Mouse (Mus musculus) hindbrain, embryonic 11.5 days (tissue): ENCODE measurements around the gene Klrb1c. TPM values are rescaled to one million over a fixed set of nuclear protein-coding genes. Genes with fewer than 3 reads are reported as not detected.
A peak's percentile ranks its signal among the peaks of the same experiment; 100 is the strongest.

Source experiments
- ATAC-seq: fragments of 200-750 bp; cut with Nextera tagmentation; 2 replicates; pipeline ENCODE4 v1.8.0; 2017; ENCODE audit warnings: mild to moderate bottlenecking, moderate TSS enrichment, moderate library complexity; ENCODE audit not compliant: low FRiP score
- DNase-seq: peaks from one replicate; pipeline ENCODE4 v3.0.0-alpha.2; 2015; ENCODE audit warnings: low spot score
- H3K27ac ChIP-seq: fragments of 300-500 bp; sonication (generic); 2 replicates; pipeline ENCODE4 v1.5.1; 2014; ENCODE audit warnings: mild to moderate bottlenecking, low read depth, low read length
- H3K27me3 ChIP-seq: fragments of 300-500 bp; sonication (generic); 2 replicates; pipeline ENCODE4 v1.6.1; 2014; ENCODE audit warnings: mild to moderate bottlenecking, low read length, moderate library complexity, mixed read lengths; ENCODE audit not compliant: control insufficient read depth, insufficient read depth
- H3K36me3 ChIP-seq: fragments of 300-500 bp; sonication (generic); 2 replicates; pipeline ENCODE4 v1.6.1; 2014; ENCODE audit warnings: mild to moderate bottlenecking, low read length, moderate library complexity, mixed read lengths; ENCODE audit not compliant: control insufficient read depth, insufficient read depth
- H3K4me1 ChIP-seq: fragments of 300-500 bp; sonication (generic); replicated peaks from 2 replicates; pipeline ENCODE4 v1.6.1; 2014; ENCODE audit warnings: low read length, mixed read lengths; ENCODE audit not compliant: control insufficient read depth, insufficient read depth
- H3K4me2 ChIP-seq: fragments of 300-500 bp; sonication (generic); replicated peaks from 2 replicates; pipeline ENCODE4 v1.6.1; 2014; ENCODE audit warnings: mild to moderate bottlenecking, low read depth, low read length
- H3K4me3 ChIP-seq: fragments of 300-500 bp; sonication (generic); 2 replicates; pipeline ENCODE4 v1.5.1; 2014; ENCODE audit warnings: low read depth, low read length
- H3K9ac ChIP-seq: fragments of 300-500 bp; sonication (generic); 2 replicates; pipeline ENCODE4 v1.6.1; 2014; ENCODE audit warnings: low read depth, low read length
- H3K9me3 ChIP-seq: fragments of 300-500 bp; sonication (generic); 2 replicates; pipeline ENCODE4 v1.6.1; 2016; ENCODE audit warnings: low read length; ENCODE audit not compliant: control insufficient read depth
- WGBS: fragments of 180-500 bp; shearing (Covaris S2); extraction: QIAGEN DNeasy Blood & Tissue Kit; methylation state at CpG from one replicate; pipeline ENCODE4 v1.1.7; 2014; 5-methylcytosine and 5-hydroxymethylcytosine counted together
- polyA plus RNA-seq: library from polyadenylated mRNA; unstranded; fragments of >200 nt; fragmentation: Nextera tagmentation; extraction: Ambion mirVana; gene quantifications from 2 replicates; pipeline ENCODE4 v1.2.1, GENCODE M21; 2014

The Klrb1c gene
- polyA plus RNA-seq: 0.06 TPM in 1 of 2 replicates, not detected in the other

DNA sequence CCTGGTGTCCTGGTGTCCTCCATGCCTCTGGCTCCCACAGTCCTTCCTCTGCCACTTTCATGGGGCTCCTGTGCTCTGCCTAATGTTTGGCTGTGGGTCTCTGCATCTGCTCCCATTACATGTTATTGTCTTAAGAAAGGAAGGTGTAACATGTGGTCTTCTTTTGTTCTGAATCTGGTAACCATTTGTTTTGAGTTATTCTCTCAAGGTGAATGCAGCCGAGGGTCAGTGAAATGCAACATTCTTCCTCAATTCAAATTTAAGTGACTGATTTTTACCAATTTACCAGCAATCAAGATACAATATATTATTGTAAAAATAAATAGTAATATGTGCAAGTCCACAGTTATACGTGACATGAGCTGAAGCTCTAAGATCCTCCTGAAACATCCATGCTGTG, at the start of gene Klrb1c:
Klrb1c (minus strand) TSS at position 101 of the 400 bp plus-strand sequence.
- WGBS: 91% methylated on average over 2 of the region's 2 CpGs
- H3K27me3 ChIP-seq: no peaks in the 10 kb centered on the region
- H3K27ac ChIP-seq: no peak within 1 kb of the TSS
- H3K9ac ChIP-seq: no peak within 1 kb of the TSS
- no peaks in the 10 kb centered on the region for H3K4me1 ChIP-seq
- H3K4me3 ChIP-seq: no peak within 1 kb of the TSS
- H3K4me2 ChIP-seq: no peak within 1 kb of the TSS
- no peaks in the 10 kb centered on the region for H3K36me3 ChIP-seq
- DNase-seq (no peak), ATAC-seq (no peak)
- H3K9me3 ChIP-seq: no peaks in the 10 kb centered on the region

GRCm38 (mm10) chr6:128837454-128838341, 48.7 kb upstream of the Klrb1c start:
- 1% methylated on average over 14 of the region's 14 CpGs for WGBS
- peak overlapping the region; percentile 8; the same call in 1 of the 2 replicates for H3K27ac ChIP-seq
- peak; percentile 72 for DNase-seq

GRCm38 (mm10) chr6:128836955-128837334, 47.9 kb upstream of the Klrb1c start:
- no peak overlapping the region for H3K27ac ChIP-seq
- no peaks in the 10 kb centered on the region for H3K27me3 ChIP-seq
- WGBS: 85% methylated on average over 6 of the region's 6 CpGs
- no peak overlapping the region for H3K9ac ChIP-seq
- no peak overlapping the region for H3K4me2 ChIP-seq
- no peaks in the 10 kb centered on the region for H3K4me1 ChIP-seq
- no peak overlapping the region for H3K4me3 ChIP-seq
- DNase-seq (peak; percentile 9), ATAC-seq (no peak)
- no peaks in the 10 kb centered on the region for H3K36me3 ChIP-seq
- no peaks in the 10 kb centered on the region for H3K9me3 ChIP-seq

More at GRCm38 (mm10) chr6:128837454-128838341, 48.7 kb upstream of the Klrb1c start:
- H3K9ac ChIP-seq: peak overlapping the region; percentile 42
- H3K27me3 ChIP-seq: no peaks in the 10 kb centered on the region
- peak; percentile 37; the same call in 1 of the 2 replicates for ATAC-seq
- no peaks in the 10 kb centered on the region for H3K4me1 ChIP-seq
- peak overlapping the region; percentile 29 for H3K4me2 ChIP-seq
- no peaks in the 10 kb centered on the region for H3K9me3 ChIP-seq
- H3K4me3 ChIP-seq: peak overlapping the region; percentile 66
- H3K36me3 ChIP-seq: no peaks in the 10 kb centered on the region

GRCm38 (mm10) chr6:128836191-128836954, 47.4 kb upstream of the Klrb1c start:
- H3K36me3 ChIP-seq: no peaks in the 10 kb centered on the region
- H3K27me3 ChIP-seq: no peaks in the 10 kb centered on the region
- no peak overlapping the region for H3K4me3 ChIP-seq
- no peak overlapping the region for H3K4me2 ChIP-seq
- H3K9ac ChIP-seq: no peak overlapping the region
- 77% methylated on average over 8 of the region's 8 CpGs for WGBS
- ATAC-seq (no peak), DNase-seq (no peak)
- H3K4me1 ChIP-seq: no peaks in the 10 kb centered on the region
- no peaks in the 10 kb centered on the region for H3K9me3 ChIP-seq
- no peak overlapping the region for H3K27ac ChIP-seq

GRCm38 (mm10) chr6:128835571-128835970, 46.6 kb upstream of the Klrb1c start:
- no peak overlapping the region for H3K4me2 ChIP-seq
- no peak overlapping the region for H3K9ac ChIP-seq
- ATAC-seq (no peak), DNase-seq (no peak)
- no peaks in the 10 kb centered on the region for H3K36me3 ChIP-seq
- no peak overlapping the region for H3K4me3 ChIP-seq
- no peak overlapping the region for H3K27ac ChIP-seq
- WGBS: 90% methylated on average over 4 of the region's 4 CpGs
- no peaks in the 10 kb centered on the region for H3K9me3 ChIP-seq
- no peaks in the 10 kb centered on the region for H3K4me1 ChIP-seq
- H3K27me3 ChIP-seq: no peaks in the 10 kb centered on the region

GRCm38 (mm10) chr6:128833046-128833445, 44.0 kb upstream of the Klrb1c start:
- Histone ChIP-seq H3K4me3 (no peak overlapping the region), H3K27ac (no peak overlapping the region), H3K4me1 (no peaks in the 10 kb centered on the region), H3K27me3 (no peaks in the 10 kb centered on the region), H3K36me3 (no peaks in the 10 kb centered on the region), H3K9me3 (no peaks in the 10 kb centered on the region), H3K4me2 (no peak overlapping the region), H3K9ac (no peak overlapping the region)
- 84% methylated on average over 10 of the region's 10 CpGs for WGBS
- ATAC-seq: no peak
- no peak for DNase-seq

DNA sequence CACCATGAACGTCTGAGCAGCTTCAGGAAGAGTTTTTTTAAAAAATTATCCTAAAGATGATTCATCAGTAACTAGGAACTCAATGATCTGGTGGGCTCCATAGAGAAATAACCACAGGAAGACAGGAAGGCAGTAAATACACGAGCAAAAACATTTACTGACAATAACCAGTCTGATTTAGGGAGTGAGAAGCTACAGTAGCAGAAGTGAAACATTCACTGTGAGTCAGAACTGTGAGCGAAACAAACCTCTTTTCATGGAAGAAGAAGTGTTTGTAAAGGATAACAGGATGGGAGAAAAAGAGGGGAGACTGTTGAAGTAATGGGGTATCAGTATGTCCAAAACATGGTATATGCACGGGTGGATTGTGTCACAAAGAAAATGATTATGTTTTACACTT, 40.8 kb upstream of the Klrb1c start:
- H3K9me3 ChIP-seq: no peaks in the 10 kb centered on the region
- no peak overlapping the region for H3K4me3 ChIP-seq
- H3K9ac ChIP-seq: no peak overlapping the region
- DNase-seq (no peak), ATAC-seq (no peak)
- no peaks in the 10 kb centered on the region for H3K36me3 ChIP-seq
- H3K4me1 ChIP-seq: no peaks in the 10 kb centered on the region
- H3K27me3 ChIP-seq: no peaks in the 10 kb centered on the region
- H3K27ac ChIP-seq: no peak overlapping the region
- H3K4me2 ChIP-seq: no peak overlapping the region
- WGBS: 70% methylated on average over 4 of the region's 4 CpGs

DNA sequence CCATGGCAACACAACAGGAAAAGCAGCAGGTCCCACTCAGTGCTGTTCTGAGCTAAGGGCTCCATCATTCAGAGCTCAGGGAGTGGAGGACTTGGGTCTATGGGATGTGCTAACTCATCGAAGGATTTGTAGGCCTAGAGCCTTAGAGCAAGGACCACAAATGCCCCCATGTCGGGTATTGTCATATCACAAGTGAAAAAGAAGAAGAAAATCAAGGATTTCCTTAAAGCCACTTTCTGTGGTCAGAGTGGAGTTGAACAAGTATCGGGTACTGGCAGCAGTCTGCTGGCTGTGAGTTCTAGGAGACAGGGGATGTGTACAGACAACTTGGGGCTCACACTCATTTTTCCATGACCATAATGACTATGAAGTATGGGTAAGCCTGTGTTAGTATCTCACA, 37.8 kb upstream of the Klrb1c start:
- no peak for ATAC-seq

More for the DNA sequence above, 37.8 kb upstream of the Klrb1c start:
- Histone ChIP-seq H3K9ac (no peak overlapping the region), H3K36me3 (no peaks in the 10 kb centered on the region), H3K4me1 (no peaks in the 10 kb centered on the region), H3K9me3 (no peaks in the 10 kb centered on the region), H3K4me2 (no peak overlapping the region), H3K4me3 (no peak overlapping the region), H3K27ac (no peak overlapping the region), H3K27me3 (no peaks in the 10 kb centered on the region)
- DNase-seq: no peak
- 93% methylated on average over 3 of the region's 3 CpGs for WGBS
